Mouse (Mus musculus) MEL (cell line): ENCODE results near the gene Gm42688. TPM values are rescaled to one million over a fixed set of nuclear protein-coding genes. Genes with fewer than 3 reads are reported as not detected.

ENCODE experiments used
- DNase-seq: peaks from one replicate; pipeline ENCODE4 v3.0.0; 2011; ENCODE audit warnings: low read depth, low spot score
- H3K27ac ChIP-seq: 2 replicates; pipeline ENCODE4 v1.5.1; 2012; ENCODE audit warnings: low read depth, mild to moderate bottlenecking, control low read depth, low read length, moderate library complexity; ENCODE audit not compliant: control insufficient read depth
- H3K27me3 ChIP-seq, 2 experiments: fragments of 150-350 bp in 1 of 2; sonication (generic) in 1 of 2; 2 replicates each; pipeline ENCODE4 v1.6.1; 2012; ENCODE audit warnings: low read length in 2 of 2, mild to moderate bottlenecking in 2 of 2, improper control_type of control experiment in 1 of 2, moderate library complexity in 1 of 2; ENCODE audit not compliant: insufficient read depth in 2 of 2, control insufficient read depth in 1 of 2
- H3K36me3 ChIP-seq, 2 experiments: 2 replicates each; pipeline ENCODE4 v1.6.1; 2012 to 2014; ENCODE audit warnings: low read length in 2 of 2, improper control_type of control experiment in 1 of 2, inconsistent platforms in 1 of 2, mild to moderate bottlenecking in 1 of 2; ENCODE audit not compliant: insufficient read depth in 2 of 2, control insufficient read depth in 1 of 2
- H3K4me1 ChIP-seq, 2 experiments: fragments of 150-350 bp in 1 of 2; sonication (generic) in 1 of 2; 2 replicates each; pipeline ENCODE4 v1.6.1; 2012; ENCODE audit warnings: low read length in 2 of 2, improper control_type of control experiment in 1 of 2, mild to moderate bottlenecking in 1 of 2; ENCODE audit not compliant: insufficient read depth in 2 of 2, control insufficient read depth in 1 of 2
- H3K4me3 ChIP-seq, 2 experiments: fragments of 150-350 bp in 1 of 2; sonication (generic) in 1 of 2; 2 replicates each; pipeline ENCODE4 v1.5.1; 2012; ENCODE audit warnings: low read depth in 2 of 2, low read length in 2 of 2, mild to moderate bottlenecking in 2 of 2, moderate library complexity in 2 of 2, control low read depth in 1 of 2, improper control_type of control experiment in 1 of 2; ENCODE audit not compliant: control insufficient read depth in 1 of 2, insufficient read depth in 1 of 2
- H3K79me2 ChIP-seq: 2 replicates; pipeline ENCODE4 v1.6.1; 2012; ENCODE audit warnings: mild to moderate bottlenecking, low read length, moderate library complexity; ENCODE audit not compliant: control insufficient read depth, poor library complexity, insufficient read depth
- H3K9ac ChIP-seq: 2 replicates; pipeline ENCODE4 v1.6.1; 2012; ENCODE audit warnings: low read depth, mild to moderate bottlenecking, control low read depth, low read length, moderate library complexity; ENCODE audit not compliant: control insufficient read depth, poor library complexity, severe bottlenecking
- H3K9me3 ChIP-seq: fragments of 150-350 bp; sonication (generic); replicated peaks from 2 replicates; pipeline ENCODE4 v1.6.1; 2012; ENCODE audit warnings: mild to moderate bottlenecking, low read length, improper control_type of control experiment, moderate library complexity; ENCODE audit not compliant: insufficient read depth
- CHD1 ChIP-seq: IDR thresholded peaks from 2 replicates; pipeline ENCODE4 v1.6.1; 2012; ENCODE audit warnings: low read depth, mild to moderate bottlenecking, inconsistent platforms, low read length, improper control_type of control experiment
- CTCF ChIP-seq, 3 experiments: IDR thresholded peaks in 2 of 3; conservative IDR thresholded peaks in 1 of 3; 2 replicates each; pipeline ENCODE4 v1.5.1; 2011 to 2012; ENCODE audit warnings: low read length in 3 of 3, low read depth in 2 of 3, mild to moderate bottlenecking in 2 of 3, improper control_type of control experiment in 1 of 3, inconsistent platforms in 1 of 3, mixed read lengths in 1 of 3, moderate library complexity in 1 of 3; ENCODE audit not compliant: control insufficient read depth in 1 of 3, insufficient read depth in 1 of 3, poor library complexity in 1 of 3, severe bottlenecking in 1 of 3
- E2F4 ChIP-seq: IDR thresholded peaks from 2 replicates; pipeline ENCODE4 v1.6.1; 2011; ENCODE audit warnings: low read depth, low read length, improper control_type of control experiment, borderline replicate concordance
- ELF1 ChIP-seq: IDR thresholded peaks from 2 replicates; pipeline ENCODE4 v1.6.1; 2014; ENCODE audit warnings: low read depth, mild to moderate bottlenecking, inconsistent platforms, low read length, improper control_type of control experiment, moderate library complexity
- GATA1 ChIP-seq: IDR thresholded peaks from 2 replicates; pipeline ENCODE4 v1.6.1; 2011; ENCODE audit warnings: low read depth, low read length, improper control_type of control experiment
- HCFC1 ChIP-seq: IDR thresholded peaks from 2 replicates; pipeline ENCODE4 v1.6.1; 2012; ENCODE audit warnings: low read depth, mild to moderate bottlenecking, inconsistent platforms, low read length, improper control_type of control experiment, moderate library complexity
- MAFK ChIP-seq: IDR thresholded peaks from 2 replicates; pipeline ENCODE4 v1.6.1; 2011; ENCODE audit warnings: low read depth, mild to moderate bottlenecking, low read length, improper control_type of control experiment, borderline replicate concordance
- MAZ ChIP-seq: IDR thresholded peaks from 2 replicates; pipeline ENCODE4 v1.6.1; 2012; ENCODE audit warnings: low read depth, mild to moderate bottlenecking, inconsistent platforms, low read length, improper control_type of control experiment
- MEF2A ChIP-seq: IDR thresholded peaks from 2 replicates; pipeline ENCODE4 v1.6.1; 2014; ENCODE audit warnings: low read depth, mild to moderate bottlenecking, inconsistent platforms, low read length, improper control_type of control experiment; ENCODE audit not compliant: poor library complexity, insufficient replicate concordance, severe bottlenecking; ENCODE audit errors: extremely low read depth
- MYC ChIP-seq: IDR thresholded peaks from 2 replicates; pipeline ENCODE4 v1.6.1; 2011; ENCODE audit warnings: low read depth, mild to moderate bottlenecking, low read length, improper control_type of control experiment, moderate library complexity
- NELFE ChIP-seq: IDR thresholded peaks from 2 replicates; pipeline ENCODE4 v1.6.1; 2011; ENCODE audit warnings: low read depth, low read length, improper control_type of control experiment
- NRF1 ChIP-seq: IDR thresholded peaks from 2 replicates; pipeline ENCODE4 v1.6.1; 2014; ENCODE audit warnings: low read depth, mild to moderate bottlenecking, inconsistent platforms, low read length, improper control_type of control experiment, moderate library complexity; ENCODE audit not compliant: poor library complexity, insufficient read depth, severe bottlenecking
- POLR2A ChIP-seq, 2 experiments: IDR thresholded peaks; 2 replicates each; pipeline ENCODE4 v1.6.1; 2011 to 2012; ENCODE audit warnings: low read length in 2 of 2, mild to moderate bottlenecking in 2 of 2, control low read depth in 1 of 2, improper control_type of control experiment in 1 of 2, low read depth in 1 of 2, moderate library complexity in 1 of 2; ENCODE audit not compliant: control insufficient read depth in 1 of 2, insufficient read depth in 1 of 2, poor library complexity in 1 of 2
- POLR2AphosphoS2 ChIP-seq: IDR thresholded peaks from 2 replicates; pipeline ENCODE4 v1.6.1; 2011; ENCODE audit warnings: low read length, improper control_type of control experiment
- RAD21 ChIP-seq: IDR thresholded peaks from 2 replicates; pipeline ENCODE4 v1.6.1; 2011; ENCODE audit warnings: mild to moderate bottlenecking, low read depth, low read length, improper control_type of control experiment
- SIN3A ChIP-seq: IDR thresholded peaks from 2 replicates; pipeline ENCODE4 v1.6.1; 2012; ENCODE audit warnings: low read length, improper control_type of control experiment, inconsistent platforms
- SMC3 ChIP-seq: IDR thresholded peaks from 2 replicates; pipeline ENCODE4 v1.6.1; 2011; ENCODE audit warnings: low read depth, low read length, improper control_type of control experiment
- TBP ChIP-seq: IDR thresholded peaks from 2 replicates; pipeline ENCODE4 v1.8.0; 2011; ENCODE audit warnings: low read depth, low read length, improper control_type of control experiment
- TCF12 ChIP-seq: IDR thresholded peaks from 2 replicates; pipeline ENCODE4 v1.6.1; 2014; ENCODE audit warnings: low read depth, mild to moderate bottlenecking, inconsistent platforms, low read length, improper control_type of control experiment, moderate library complexity
- UBTF ChIP-seq: IDR thresholded peaks from 2 replicates; pipeline ENCODE4 v1.6.1; 2012; ENCODE audit warnings: low read depth, mild to moderate bottlenecking, inconsistent platforms, low read length, improper control_type of control experiment, moderate library complexity, borderline replicate concordance; ENCODE audit not compliant: insufficient read depth
- USF1 ChIP-seq: IDR thresholded peaks from 2 replicates; pipeline ENCODE4 v1.6.1; 2014; ENCODE audit warnings: low read depth, mild to moderate bottlenecking, inconsistent platforms, low read length, improper control_type of control experiment, moderate library complexity
- ZC3H11A ChIP-seq: IDR thresholded peaks from 2 replicates; pipeline ENCODE4 v1.6.1; 2012; ENCODE audit warnings: low read depth, mild to moderate bottlenecking, inconsistent platforms, low read length, improper control_type of control experiment
- ZMIZ1 ChIP-seq: IDR thresholded peaks from 2 replicates; pipeline ENCODE4 v1.6.1; 2012; ENCODE audit warnings: low read depth, mild to moderate bottlenecking, inconsistent platforms, low read length, improper control_type of control experiment, moderate library complexity
- ZNF384 ChIP-seq: IDR thresholded peaks from 2 replicates; pipeline ENCODE4 v1.6.1; 2012; ENCODE audit warnings: low read depth, mild to moderate bottlenecking, inconsistent platforms, low read length, improper control_type of control experiment
- polyA plus RNA-seq, 2 experiments: library from polyadenylated mRNA; stranded (reverse) in 1 of 2; unstranded in 1 of 2; fragments of >175 nt in 1 of 2; fragments of >200 nt in 1 of 2; gene quantifications; 2 replicates each; pipeline versions ENCODE4 v1.2.1 to v1.2.4; 2012; ENCODE audit warnings: low replicate concordance in 2 of 2, low read depth in 1 of 2; ENCODE audit not compliant: insufficient read length in 2 of 2, insufficient read depth in 1 of 2, missing spikeins in 1 of 2
- total RNA-seq: library from RNA; depleted of rRNA; stranded (reverse); fragments of 300-350 nt; gene quantifications from 2 replicates; pipeline ENCODE4 v1.2.3, GENCODE M21; 2012

Gene Gm42688
- total and polyA plus RNA-seq, 3 experiments = 2.5 to 4.8 TPM; not detected in 1

- H3K9ac ChIP-seq = peak overlapping the region; percentile 87
- peaks cover 0 to 9% of the 10 kb centered on the region in 2 experiments; a peak in 2 of 4 replicates for H3K36me3 ChIP-seq
- TF ChIP-seq MAZ (peak; percentile 74), USF1 (peak; percentile 64), MEF2A (no peak), E2F4 (peak; percentile 66; the same call in 1 of the 2 replicates), MAFK (no peak), CTCF (IDR thresholded peaks at IDR 0.05 in 2 of 3, conservative IDR thresholded peaks at IDR 0.05 in 1 of 3; ENCODE audit: control insufficient read depth in 1 of 3, insufficient read depth in 1 of 3, low read depth in 2 of 3, low read length in 3 of 3, poor library complexity in 1 of 3, severe bottlenecking in 1 of 3) (peak in 2 of 3 experiments; percentile 43 to 51; a peak in 5 of 6 replicates), GATA1 (peak; percentile 92), SIN3A (peak; percentile 72), ZMIZ1 (peak; percentile 32; the same call in 1 of the 2 replicates), CHD1 (no peak), POLR2A (IDR thresholded peaks at IDR 0.05; ENCODE audit: control insufficient read depth in 1 of 2, insufficient read depth in 1 of 2, low read depth in 1 of 2, low read length in 2 of 2, poor library complexity in 1 of 2) (peak in 1 of 2 experiments; percentile 65; a peak in 1 of 4 replicates), TBP (peak; percentile 70), NRF1 (peak; percentile 91), MYC (0 out of 2 replicates have a peak, but pooled peaks have one; percentile 58), TCF12 (no peak), ZC3H11A (no peak), HCFC1 (peak; percentile 76), ELF1 (peak; percentile 94), ZNF384 (no peak), NELFE (peak; percentile 74), SMC3 (peak; percentile 44), RAD21 (peak; percentile 17), POLR2AphosphoS2 (0 out of 2 replicates have a peak, but pooled peaks have one; percentile 29), UBTF (no peak)
- DNase-seq = peak; percentile 98
- H3K9me3 ChIP-seq = no peaks in the 10 kb centered on the region
- peak overlapping the region; percentile 89 for H3K27ac ChIP-seq
- H3K4me3 ChIP-seq = peak overlapping the region; percentile 78 to 88
- peaks cover 0 to 13% of the 10 kb centered on the region in 2 experiments; a peak in 2 of 4 replicates for H3K4me1 ChIP-seq
- no peaks in the 10 kb centered on the region for H3K27me3 ChIP-seq
- H3K79me2 ChIP-seq = peaks cover 11% of the 10 kb centered on the region
Measured at GRCm38 (mm10) chr6:83078324-83078858, 23.0 kb upstream of the Gm42688 start.
